Mouse (Mus musculus) left cerebral cortex, postnatal 4 days (tissue): ENCODE results near the gene Cntnap5c. TPM values are rescaled to one million over a fixed set of nuclear protein-coding genes. Genes with fewer than 3 reads are reported as not detected.

Experiments used
- total RNA-seq, 2 experiments: library from RNA; stranded (reverse); gene quantifications; 2 replicates each; pipeline ENCODE4 v1.2.3; 2021

The Cntnap5c gene
- total RNA-seq, 2 experiments from 2014 or later, result 7.7 to 7.9 TPM

Other genes with a start within 250 kb of the Cntnap5c start
- gene Vmn2r120, start 224.1 kb upstream of the Cntnap5c start, total RNA-seq, result under 1 TPM in 1 of 2 experiments, not detected in 1; 0.14 TPM
- not detected for gene Gm21834, start 27.4 kb upstream of the Cntnap5c start, total RNA-seq